Mouse (Mus musculus) embryonic facial prominence, embryonic 11.5 days (tissue): ENCODE measurements around the gene Rnf5. TPM values are rescaled to one million over a fixed set of nuclear protein-coding genes. Genes with fewer than 3 reads are reported as not detected.

Experiments
- ATAC-seq: fragments of 200-750 bp; cut with Nextera tagmentation; replicated peaks from 2 replicates; pipeline ENCODE4 v1.8.0; 2017; ENCODE audit warnings: low read depth; ENCODE audit not compliant: insufficient number of reproducible peaks, low FRiP score, low TSS enrichment
- DNase-seq: peaks from one replicate; pipeline ENCODE4 v3.0.0-alpha.2; 2015; ENCODE audit warnings: low spot score
- H3K27ac ChIP-seq: fragments of 300-500 bp; sonication (generic); replicated peaks from 2 replicates; pipeline ENCODE4 v1.5.1; 2014; ENCODE audit warnings: mild to moderate bottlenecking, low read depth, low read length, control low read depth
- H3K27me3 ChIP-seq: fragments of 300-500 bp; sonication (generic); 2 replicates; pipeline ENCODE4 v1.6.1; 2014; ENCODE audit warnings: mild to moderate bottlenecking, low read length, moderate library complexity, mixed read lengths; ENCODE audit not compliant: control insufficient read depth, insufficient read depth
- H3K36me3 ChIP-seq: fragments of 300-500 bp; sonication (generic); replicated peaks from 2 replicates; pipeline ENCODE4 v1.6.1; 2014; ENCODE audit warnings: low read depth, mild to moderate bottlenecking, low read length, moderate library complexity, mixed read lengths; ENCODE audit not compliant: control insufficient read depth, insufficient read depth
- H3K4me1 ChIP-seq: fragments of 300-500 bp; sonication (generic); 2 replicates; pipeline ENCODE4 v1.6.1; 2014; ENCODE audit warnings: low read length, mixed read lengths; ENCODE audit not compliant: control insufficient read depth, insufficient read depth
- H3K4me2 ChIP-seq: fragments of 300-500 bp; sonication (generic); 2 replicates; pipeline ENCODE4 v1.6.1; 2014; ENCODE audit warnings: low read depth, mild to moderate bottlenecking, control low read depth, low read length, moderate library complexity
- H3K4me3 ChIP-seq: fragments of 300-500 bp; sonication (generic); 2 replicates; pipeline ENCODE4 v1.5.1; 2014; ENCODE audit warnings: low read depth, low read length, control low read depth
- H3K9ac ChIP-seq: fragments of 300-500 bp; sonication (generic); replicated peaks from 2 replicates; pipeline ENCODE4 v1.6.1; 2014; ENCODE audit warnings: mild to moderate bottlenecking, control low read depth, low read length
- H3K9me3 ChIP-seq: fragments of 300-500 bp; sonication (generic); replicated peaks from 2 replicates; pipeline ENCODE4 v1.6.1; 2016; ENCODE audit warnings: mild to moderate bottlenecking, low read length, inconsistent platforms, mixed read lengths; ENCODE audit not compliant: control insufficient read depth
- WGBS: fragments of 180-500 bp; shearing (Covaris S2); extraction: QIAGEN DNeasy Blood & Tissue Kit; methylation state at CpG from one replicate; pipeline ENCODE4 v1.1.7; 2014; 5-methylcytosine and 5-hydroxymethylcytosine counted together
- polyA plus RNA-seq: library from polyadenylated mRNA; unstranded; fragments of >200 nt; fragmentation: Nextera tagmentation; extraction: Ambion mirVana; gene quantifications from 2 replicates; pipeline ENCODE4 v1.2.1, GENCODE M21; 2014

Gene Rnf5
- polyA plus RNA-seq, 1 experiment from 2014 or later = 118 TPM

- no peak for DNase-seq
- Histone ChIP-seq H3K27ac (no peak overlapping the region), H3K9ac (no peak overlapping the region)
Observed at GRCm38 (mm10) chr17:34629796-34630603, 26.5 kb upstream of the Rnf5 start.

DNA sequence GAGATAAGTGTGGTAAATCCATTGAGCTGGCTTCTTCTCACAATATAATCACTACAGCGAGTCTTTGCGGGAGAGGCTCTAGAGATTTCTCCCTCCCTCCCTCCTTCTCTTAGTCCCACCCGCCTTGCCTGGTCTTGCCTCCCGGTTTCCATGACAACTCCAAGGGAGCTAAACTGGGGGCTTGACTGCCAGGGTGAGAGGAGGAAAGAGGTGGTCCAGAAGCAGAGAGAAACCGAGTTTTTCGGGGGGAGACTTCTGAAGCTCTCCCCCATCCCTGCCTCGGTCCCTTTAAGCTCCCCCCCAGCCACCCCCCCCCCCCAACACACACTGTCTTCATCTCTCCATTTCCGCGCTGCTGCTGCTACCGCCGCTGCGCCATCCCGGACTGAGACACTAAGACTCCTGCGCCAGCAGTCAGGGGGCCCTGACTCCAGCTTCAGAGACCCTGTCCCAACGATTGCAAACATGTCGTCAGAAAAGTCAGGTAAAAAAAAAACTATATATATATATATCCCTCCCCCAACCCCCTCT is 25.8 kb upstream of the Rnf5 start, which contains the start of gene Prrt1:
TSS of gene Prrt1 (plus strand) at position 313 of the 531 bp plus-strand sequence.
- ATAC-seq (no peak), DNase-seq (peak; percentile 71)
- peak within 1 kb of the TSS; percentile 74 for H3K9ac ChIP-seq
- H3K4me1 ChIP-seq = peaks cover 18% of the 10 kb centered on the region
- H3K9me3 ChIP-seq = no peaks in the 10 kb centered on the region
- peak within 1 kb of the TSS; percentile 53 for H3K4me3 ChIP-seq
- under 1% methylated on average over 16 of the region's 16 CpGs for WGBS
- no peaks in the 10 kb centered on the region for H3K36me3 ChIP-seq
- peaks cover 31% of the 10 kb centered on the region for H3K27me3 ChIP-seq
- H3K27ac ChIP-seq = no peak within 1 kb of the TSS
- H3K4me2 ChIP-seq = peak within 1 kb of the TSS; percentile 92

More at GRCm38 (mm10) chr17:34629796-34630603, 26.5 kb upstream of the Rnf5 start:
- Histone ChIP-seq H3K4me2 (peak overlapping the region; percentile 32; the same call in 1 of the 2 replicates), H3K27me3 (peaks cover 31% of the 10 kb centered on the region), H3K4me3 (peak overlapping the region; percentile 22; the same call in 1 of the 2 replicates), H3K36me3 (no peaks in the 10 kb centered on the region), H3K9me3 (no peaks in the 10 kb centered on the region), H3K4me1 (peaks cover 18% of the 10 kb centered on the region)
- 11% methylated on average over 12 of the region's 12 CpGs for WGBS
- no peak for ATAC-seq

DNA sequence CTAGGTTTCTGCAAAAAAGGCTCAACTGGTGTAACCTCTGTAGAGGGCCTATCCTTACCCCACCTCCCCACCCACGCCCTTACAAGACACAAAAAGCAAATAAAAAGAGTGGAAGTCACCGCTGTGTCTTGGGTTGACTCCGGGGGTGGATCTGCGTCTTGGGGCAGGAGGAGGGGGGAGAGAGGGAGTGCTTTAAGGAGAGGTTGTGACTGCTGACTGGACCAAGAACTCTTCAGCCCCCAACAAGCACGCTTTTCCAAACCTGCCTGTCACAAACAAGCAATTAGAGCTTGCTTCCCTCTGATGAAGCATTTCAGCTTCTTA is 25.1 kb upstream of the Rnf5 start:
- Histone ChIP-seq H3K9ac (peak overlapping the region; percentile 74), H3K4me1 (peaks cover 18% of the 10 kb centered on the region), H3K36me3 (no peaks in the 10 kb centered on the region), H3K4me2 (peak overlapping the region; percentile 92), H3K4me3 (peak overlapping the region; percentile 53; the same call in 1 of the 2 replicates), H3K27ac (no peak overlapping the region), H3K27me3 (peaks cover 31% of the 10 kb centered on the region), H3K9me3 (no peaks in the 10 kb centered on the region)
- WGBS = 15% methylated on average over 5 of the region's 5 CpGs
- ATAC-seq (no peak), DNase-seq (no peak)

DNA sequence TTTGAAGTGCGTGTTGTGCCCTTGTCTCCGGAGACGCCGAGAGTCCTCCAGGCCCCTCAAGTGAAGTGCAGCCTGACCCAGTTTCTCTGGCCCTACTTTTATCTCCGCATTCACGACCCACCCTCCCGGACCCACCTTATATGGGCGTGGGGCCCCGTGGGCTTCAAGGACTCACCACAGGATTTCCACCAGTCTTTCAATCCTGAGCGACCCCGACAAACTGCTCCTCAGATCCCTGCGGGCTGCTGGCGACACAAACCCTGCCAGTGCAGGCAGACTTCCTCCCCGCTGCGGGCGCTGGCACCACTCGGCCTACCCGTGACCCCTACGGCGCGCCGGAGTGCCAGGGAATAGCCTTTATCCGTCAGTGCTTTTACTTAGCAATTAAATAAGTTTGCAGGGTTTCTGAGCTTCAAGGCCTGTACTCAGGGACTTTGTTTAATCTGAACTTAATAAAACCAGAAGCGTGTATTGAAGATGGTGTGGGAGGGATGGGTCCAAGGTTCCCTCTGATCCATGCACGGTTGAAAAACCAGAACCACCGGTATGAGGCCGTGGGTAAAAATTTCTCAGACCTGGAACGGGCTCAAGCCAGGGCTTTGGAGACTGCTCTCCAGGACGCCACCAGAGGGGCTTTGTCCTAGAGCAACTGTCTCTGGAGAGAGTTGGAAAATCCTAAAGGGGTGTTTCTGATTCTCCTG is 24.6 kb upstream of the Rnf5 start, which contains the start of gene Ppt2:
TSS of gene Ppt2 (minus strand) at position 568 of the 701 bp plus-strand sequence.
- H3K9me3 ChIP-seq = no peaks in the 10 kb centered on the region
- 4% methylated on average over 29 of the region's 29 CpGs for WGBS
- H3K27me3 ChIP-seq = peaks cover 29% of the 10 kb centered on the region
- peaks cover 18% of the 10 kb centered on the region for H3K4me1 ChIP-seq
- DNase-seq = peak; percentile 33
- peak within 1 kb of the TSS; percentile 53 for H3K4me3 ChIP-seq
- no peaks in the 10 kb centered on the region for H3K36me3 ChIP-seq
- peak within 1 kb of the TSS; percentile 74 for H3K9ac ChIP-seq
- peak within 1 kb of the TSS; percentile 80 for H3K27ac ChIP-seq
- ATAC-seq = no peak
- H3K4me2 ChIP-seq = peak within 1 kb of the TSS; percentile 92

GRCm38 (mm10) chr17:34627093-34627942 is 23.8 kb upstream of the Rnf5 start:
- H3K4me3 ChIP-seq = peak overlapping the region; percentile 53
- peaks cover 18% of the 10 kb centered on the region for H3K4me1 ChIP-seq
- DNase-seq (peak; percentile 92), ATAC-seq (peak; percentile 47)
- no peaks in the 10 kb centered on the region for H3K36me3 ChIP-seq
- peaks cover 25% of the 10 kb centered on the region for H3K27me3 ChIP-seq
- WGBS = under 1% methylated on average over 43 of the region's 45 CpGs
- H3K9me3 ChIP-seq = no peaks in the 10 kb centered on the region
- peak overlapping the region; percentile 74 for H3K9ac ChIP-seq
- H3K27ac ChIP-seq = peak overlapping the region; percentile 80
- H3K4me2 ChIP-seq = peak overlapping the region; percentile 92

- peaks cover 22% of the 10 kb centered on the region for H3K27me3 ChIP-seq
- peak overlapping the region; percentile 92 for H3K4me2 ChIP-seq
- DNase-seq = peak; percentile 70
- H3K9ac ChIP-seq = peak overlapping the region; percentile 74
- 0 out of 2 replicates have a peak overlapping the region, but pooled peaks have one; percentile 13 for H3K27ac ChIP-seq
- WGBS = under 1% methylated on average over 18 of the region's 18 CpGs
- peaks cover 17% of the 10 kb centered on the region for H3K4me1 ChIP-seq
- peak; percentile 5; the same call in 1 of the 2 replicates for ATAC-seq
- H3K9me3 ChIP-seq = no peaks in the 10 kb centered on the region
- H3K4me3 ChIP-seq = peak overlapping the region; percentile 53
- H3K36me3 ChIP-seq = no peaks in the 10 kb centered on the region
Observed at GRCm38 (mm10) chr17:34626773-34627092, 23.2 kb upstream of the Rnf5 start.

GRCm38 (mm10) chr17:34626062-34626772 is 22.7 kb upstream of the Rnf5 start:
- Histone ChIP-seq H3K27ac (0 out of 2 replicates have a peak overlapping the region, but pooled peaks have one; percentile 13), H3K4me2 (peak overlapping the region; percentile 92), H3K4me1 (peaks cover 15% of the 10 kb centered on the region), H3K9me3 (no peaks in the 10 kb centered on the region), H3K36me3 (no peaks in the 10 kb centered on the region), H3K27me3 (peaks cover 17% of the 10 kb centered on the region), H3K9ac (peak overlapping the region; percentile 74), H3K4me3 (peak overlapping the region; percentile 53)
- DNase-seq (no peak), ATAC-seq (no peak)
- WGBS = 51% methylated on average over 16 of the region's 16 CpGs
